Mouse (Mus musculus) lung, embryonic 15.5 days (tissue): ENCODE results near the gene Gm21969. TPM values are rescaled to one million over a fixed set of nuclear protein-coding genes. Genes with fewer than 3 reads are reported as not detected.

ENCODE experiments used
- microRNA-seq: library from miRNA; unstranded; fragments of <30 nt; microRNA quantifications from one replicate; pipeline ENCODE4, GENCODE M21; 2016
- polyA plus RNA-seq: library from polyadenylated mRNA; unstranded; fragments of >200 nt; fragmentation: Nextera tagmentation; extraction: Ambion mirVana; gene quantifications from 2 replicates; pipeline ENCODE4 v1.2.1, GENCODE M21; 2015

The Gm21969 gene
- polyA plus RNA-seq, 1 experiment from 2014 or later = not detected

Small RNAs within 50 kb of the gene (microRNA-seq; reads per million reads assigned to microRNA genes)
- gene Gm25571 (not detected), gene Mir7020 (not detected)

Other genes starting within 250 kb of the Gm21969 start
- 3.6 and 4.1 TPM in 2 replicates for gene Iffo2, start 72.6 kb upstream of the Gm21969 start, polyA plus RNA-seq
- gene Aldh4a1, start 19.7 kb downstream of the Gm21969 start, polyA plus RNA-seq = 25.3 and 27.4 TPM in 2 replicates
- gene Tas1r2, start 50.4 kb downstream of the Gm21969 start, polyA plus RNA-seq = not detected in 2 replicates
- 0.02 TPM in 1 of 2 replicates, not detected in the other for gene Pax7, start 230.3 kb downstream of the Gm21969 start, polyA plus RNA-seq